Mouse (Mus musculus): ENCODE data around the gene Kcne3. TPM values are rescaled to one million over a fixed set of nuclear protein-coding genes. Genes with fewer than 3 reads are reported as not detected.

Gene Kcne3
- total and polyA plus RNA-seq, 2 experiments from 2014 or later: not detected

GRCm38 (mm10) chr7:100163506-100163905, 12.8 kb upstream of the Kcne3 start:
- Histone ChIP-seq H3K4me1 (ENCODE audit: insufficient read depth) (no peaks in the 10 kb centered on the region; the same call in 1 of the 2 replicates), H3K36me3 (ENCODE audit: insufficient read depth) (no peaks in the 10 kb centered on the region), H3K27ac (ENCODE audit: low read depth, low read length) (no peak overlapping the region), H3K9ac (no peak overlapping the region), H3K9me3 (ENCODE audit: low read length) (no peaks in the 10 kb centered on the region), H3K27me3 (ENCODE audit: insufficient read depth, low read length) (no peaks in the 10 kb centered on the region), H3K4me2 (ENCODE audit: low read depth) (no peak overlapping the region), H3K4me3 (ENCODE audit: low read depth, low read length) (no peak overlapping the region)
- WGBS: 76% methylated on average over 4 of the region's 4 CpGs
- DNase-seq (no peak), ATAC-seq (no peak)
- no peak for TF ChIP-seq CTCF (IDR thresholded peaks at IDR 0.05; ENCODE audit: low read depth)

- Histone ChIP-seq H3K9me3 (ENCODE audit: low read length) (no peaks in the 10 kb centered on the region), H3K36me3 (ENCODE audit: insufficient read depth) (no peaks in the 10 kb centered on the region), H3K9ac (no peak overlapping the region), H3K4me3 (ENCODE audit: low read depth, low read length) (no peak overlapping the region), H3K27me3 (ENCODE audit: insufficient read depth, low read length) (no peaks in the 10 kb centered on the region), H3K4me2 (ENCODE audit: low read depth) (no peak overlapping the region), H3K27ac (ENCODE audit: low read depth, low read length) (no peak overlapping the region), H3K4me1 (ENCODE audit: insufficient read depth) (no peaks in the 10 kb centered on the region)
- no peak for TF ChIP-seq CTCF (IDR thresholded peaks at IDR 0.05; ENCODE audit: low read depth)
- DNase-seq: no peak
- WGBS: 73% methylated on average over 11 of the region's 11 CpGs
- ATAC-seq: no peak
Observed at GRCm38 (mm10) chr7:100168654-100169053, 7.6 kb upstream of the Kcne3 start.

- Histone ChIP-seq H3K4me1 (ENCODE audit: insufficient read depth) (no peaks in the 10 kb centered on the region), H3K9ac (no peak overlapping the region), H3K4me2 (ENCODE audit: low read depth) (no peak overlapping the region), H3K36me3 (ENCODE audit: insufficient read depth) (no peaks in the 10 kb centered on the region), H3K9me3 (ENCODE audit: low read length) (no peaks in the 10 kb centered on the region), H3K27me3 (ENCODE audit: insufficient read depth, low read length) (no peaks in the 10 kb centered on the region), H3K4me3 (ENCODE audit: low read depth, low read length) (no peak overlapping the region), H3K27ac (ENCODE audit: low read depth, low read length) (no peak overlapping the region)
- DNase-seq (no peak), ATAC-seq (no peak)
- TF ChIP-seq CTCF (IDR thresholded peaks at IDR 0.05; ENCODE audit: low read depth): no peak
- 61% methylated on average over 4 of the region's 4 CpGs for WGBS
Observed at GRCm38 (mm10) chr7:100170756-100171155, 5.5 kb upstream of the Kcne3 start.

- WGBS: 9% methylated on average over 30 of the region's 30 CpGs
- H3K9me3 ChIP-seq (ENCODE audit: low read length): no peaks in the 10 kb centered on the region
- H3K9ac ChIP-seq: peak overlapping the region; percentile 28; the same call in 1 of the 2 replicates
- H3K4me1 ChIP-seq (ENCODE audit: insufficient read depth): 0 out of 2 replicates have a peak, but pooled peaks cover 5% of the 10 kb centered on the region
- peak; percentile 29 for DNase-seq
- peaks cover 18% of the 10 kb centered on the region for H3K27me3 ChIP-seq (ENCODE audit: insufficient read depth, low read length)
- H3K4me3 ChIP-seq (ENCODE audit: low read depth, low read length): peak overlapping the region; percentile 36
- H3K4me2 ChIP-seq (ENCODE audit: low read depth): peak overlapping the region; percentile 51
- H3K36me3 ChIP-seq (ENCODE audit: insufficient read depth): no peaks in the 10 kb centered on the region
- H3K27ac ChIP-seq (ENCODE audit: low read depth, low read length): no peak overlapping the region
- peak; percentile 66 for ATAC-seq
- no peak for TF ChIP-seq CTCF (IDR thresholded peaks at IDR 0.05; ENCODE audit: low read depth)
Observed at GRCm38 (mm10) chr7:100178016-100178890, 2.0 kb downstream of the Kcne3 start.

- 4% methylated on average over 15 of the region's 15 CpGs for WGBS
- Histone ChIP-seq H3K4me2 (ENCODE audit: low read depth) (peak overlapping the region; percentile 51), H3K27me3 (ENCODE audit: insufficient read depth, low read length) (peaks cover 18% of the 10 kb centered on the region), H3K9ac (peak overlapping the region; percentile 28; the same call in 1 of the 2 replicates), H3K27ac (ENCODE audit: low read depth, low read length) (no peak overlapping the region), H3K9me3 (ENCODE audit: low read length) (no peaks in the 10 kb centered on the region), H3K4me1 (ENCODE audit: insufficient read depth) (0 out of 2 replicates have a peak, but pooled peaks cover 5% of the 10 kb centered on the region), H3K36me3 (ENCODE audit: insufficient read depth) (no peaks in the 10 kb centered on the region), H3K4me3 (ENCODE audit: low read depth, low read length) (peak overlapping the region; percentile 36)
- no peak for TF ChIP-seq CTCF (IDR thresholded peaks at IDR 0.05; ENCODE audit: low read depth)
- no peak for DNase-seq
- no peak for ATAC-seq
Observed at GRCm38 (mm10) chr7:100178891-100179233, 2.6 kb downstream of the Kcne3 start.

- TF ChIP-seq CTCF (IDR thresholded peaks at IDR 0.05; ENCODE audit: low read depth): no peak
- Histone ChIP-seq H3K4me1 (ENCODE audit: insufficient read depth) (0 out of 2 replicates have a peak, but pooled peaks cover 5% of the 10 kb centered on the region), H3K4me2 (ENCODE audit: low read depth) (no peak overlapping the region; the same call in 1 of the 2 replicates), H3K9ac (no peak overlapping the region), H3K36me3 (ENCODE audit: insufficient read depth) (no peaks in the 10 kb centered on the region), H3K4me3 (ENCODE audit: low read depth, low read length) (no peak overlapping the region), H3K27ac (ENCODE audit: low read depth, low read length) (no peak overlapping the region), H3K27me3 (ENCODE audit: insufficient read depth, low read length) (peaks cover 18% of the 10 kb centered on the region), H3K9me3 (ENCODE audit: low read length) (no peaks in the 10 kb centered on the region)
- DNase-seq: no peak
- 65% methylated on average over 7 of the region's 7 CpGs for WGBS
- no peak for ATAC-seq
Observed at GRCm38 (mm10) chr7:100179394-100179793, 3.1 kb downstream of the Kcne3 start.

- no peak for DNase-seq
- Histone ChIP-seq H3K9me3 (ENCODE audit: low read length) (no peaks in the 10 kb centered on the region), H3K4me3 (ENCODE audit: low read depth, low read length) (no peak overlapping the region), H3K9ac (no peak overlapping the region), H3K4me2 (ENCODE audit: low read depth) (no peak overlapping the region), H3K36me3 (ENCODE audit: insufficient read depth) (no peaks in the 10 kb centered on the region), H3K27me3 (ENCODE audit: insufficient read depth, low read length) (peaks cover 18% of the 10 kb centered on the region), H3K27ac (ENCODE audit: low read depth, low read length) (no peak overlapping the region), H3K4me1 (ENCODE audit: insufficient read depth) (0 out of 2 replicates have a peak, but pooled peaks cover 5% of the 10 kb centered on the region)
- WGBS: 75% methylated on average over 7 of the region's 7 CpGs
- TF ChIP-seq CTCF (IDR thresholded peaks at IDR 0.05; ENCODE audit: low read depth): no peak
- ATAC-seq: no peak
Observed at GRCm38 (mm10) chr7:100179836-100180407, 3.6 kb downstream of the Kcne3 start.
